Mouse (Mus musculus) cerebellum, postnatal 36 days (tissue): ENCODE data around the gene Dgki.

Experiments used
- DNase-seq, 2 experiments: peaks; one replicate each; pipeline ENCODE4 v3.0.0; 2021 to 2022; ENCODE audit warnings: mixed read lengths in 2 of 2

Gene Dgki

DNA sequence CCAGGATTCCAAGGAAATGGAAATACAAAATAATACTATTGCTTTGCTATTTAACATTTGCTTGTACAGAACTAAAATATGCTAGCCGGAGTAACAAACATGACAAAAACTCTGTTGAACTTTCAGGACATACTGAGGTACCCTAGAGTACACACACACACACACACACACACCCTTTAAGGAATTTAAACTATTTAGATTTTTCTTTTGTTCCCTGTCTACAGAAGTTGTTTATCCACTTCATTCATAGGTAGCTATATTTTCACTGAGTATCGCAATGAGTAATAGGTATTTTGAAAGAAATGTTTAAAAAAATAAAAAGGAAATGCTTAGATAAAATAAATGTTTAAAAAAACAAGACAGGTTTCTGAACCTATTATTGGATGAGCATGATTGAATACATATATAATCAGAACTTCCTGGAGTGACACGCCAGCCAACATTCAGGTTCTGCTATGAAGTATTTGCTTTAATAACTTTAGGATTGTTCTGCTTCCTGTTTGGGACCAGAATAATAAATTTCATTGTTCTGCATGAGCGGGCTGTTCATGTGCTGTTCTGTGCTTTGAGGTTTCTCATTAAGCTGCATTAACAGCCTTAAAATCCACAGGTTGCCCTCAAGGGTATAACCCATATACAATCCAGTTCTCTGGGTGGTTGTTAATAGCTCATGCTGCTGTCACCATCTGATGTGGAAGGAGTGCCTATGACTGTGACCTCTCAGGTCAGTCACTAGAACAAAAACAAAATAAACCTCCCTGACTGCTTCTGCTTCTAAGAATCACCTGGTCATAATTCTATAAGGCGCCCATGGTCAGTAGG lies 457.7 kb downstream of the Dgki start:
- DNase-seq = no peak

DNA sequence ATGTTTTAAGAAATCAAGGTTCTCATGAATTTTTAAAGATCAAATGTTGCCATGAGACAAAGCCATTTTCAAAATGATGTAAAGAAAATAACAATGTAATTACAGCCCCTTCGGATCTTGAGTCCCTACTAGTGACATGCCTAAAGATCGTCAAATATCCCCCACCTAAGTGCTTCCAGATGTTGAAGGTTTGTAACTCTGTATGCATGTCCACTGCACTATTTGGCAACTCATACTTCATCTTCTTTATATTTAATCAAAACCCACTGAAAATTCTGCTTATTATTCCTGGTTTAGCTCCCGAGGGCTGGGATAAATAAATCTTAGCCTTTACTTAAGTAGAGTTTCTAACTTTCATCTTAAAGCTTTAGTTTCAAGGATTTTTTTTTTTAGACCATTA lies 458.3 kb downstream of the Dgki start:
- DNase-seq = no peak

DNA sequence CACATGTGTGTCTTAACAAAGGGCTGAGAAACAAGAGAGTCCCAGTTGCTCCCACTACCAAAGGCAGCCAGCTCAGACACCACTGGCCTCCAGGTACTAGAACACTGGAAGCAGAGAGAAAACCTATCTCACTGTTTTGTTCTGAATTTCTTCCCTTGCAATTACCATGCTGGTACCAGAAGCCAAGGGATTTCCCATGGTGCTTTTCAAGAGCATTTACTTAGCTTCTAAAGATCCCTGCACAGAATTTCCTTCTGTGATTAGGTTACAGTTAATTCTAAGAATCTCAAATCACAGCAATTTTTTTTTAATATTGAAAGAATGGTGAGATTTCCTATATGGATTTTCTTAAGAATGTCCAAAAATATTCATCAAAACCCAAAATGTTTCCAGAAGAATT lies 458.8 kb downstream of the Dgki start:
- no peak for DNase-seq

DNA sequence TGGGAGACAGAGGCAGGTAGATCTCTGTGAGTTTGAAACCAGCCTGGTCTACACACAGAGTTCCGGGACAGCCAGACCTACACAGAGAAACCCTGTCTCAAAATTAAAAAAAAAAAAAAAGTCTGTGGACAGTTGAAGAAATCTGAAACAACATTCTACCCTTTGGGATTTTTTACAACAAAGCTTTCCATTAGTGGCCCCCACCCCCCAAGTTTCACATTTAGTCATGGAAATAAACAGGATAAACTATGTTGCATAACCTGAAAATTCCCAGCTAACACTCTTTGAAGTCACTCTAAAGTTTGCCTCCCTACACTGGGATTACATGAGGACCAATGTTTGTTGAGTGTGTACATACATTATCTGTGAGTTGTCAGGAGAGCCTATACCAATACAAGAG lies 461.2 kb downstream of the Dgki start:
- no peak for DNase-seq

DNA sequence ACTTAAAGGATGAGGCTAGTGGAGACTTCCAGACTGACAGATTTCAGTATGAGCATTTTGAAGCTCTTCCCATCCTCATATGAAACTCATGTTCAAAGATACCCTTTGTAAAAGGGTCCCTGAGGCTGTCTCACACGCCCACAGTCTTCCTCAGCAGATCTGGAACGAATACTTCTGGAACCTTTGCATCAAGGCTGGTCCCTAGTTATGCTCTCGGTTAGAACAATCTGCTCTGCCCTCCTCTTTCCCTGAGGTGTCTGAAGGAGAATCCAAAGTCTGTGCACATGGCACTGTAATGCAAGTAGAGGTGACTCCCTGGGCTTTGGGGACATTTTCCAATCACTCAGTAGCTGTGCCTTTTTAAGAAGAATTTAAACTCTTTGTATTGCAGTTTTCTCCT lies 464.6 kb downstream of the Dgki start:
- DNase-seq = no peak

DNA sequence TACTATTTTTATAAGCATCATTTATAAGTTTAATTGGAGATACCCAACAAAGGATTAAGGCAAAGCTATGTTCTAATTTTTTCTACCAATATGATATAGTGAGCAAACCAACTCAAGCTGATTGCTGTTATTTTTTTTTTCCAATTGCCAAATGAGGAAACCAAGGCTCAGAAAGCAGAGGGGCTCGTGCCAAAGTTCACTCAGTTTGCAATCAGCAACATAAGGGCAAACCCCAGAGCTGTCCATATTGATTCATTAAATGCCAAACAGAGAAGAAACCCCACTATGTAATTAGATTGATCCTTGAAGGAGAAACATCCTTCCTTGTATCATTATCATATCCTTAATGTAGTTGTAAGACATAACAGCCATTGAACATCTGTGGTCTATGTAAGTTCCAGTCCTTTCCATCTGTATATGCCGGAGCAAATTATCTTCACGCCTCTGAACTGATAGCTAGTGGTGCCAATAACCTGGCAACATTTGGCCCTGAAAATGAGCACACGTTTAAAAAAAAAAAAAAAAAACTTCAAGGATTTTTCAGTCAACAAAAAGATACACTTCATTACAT lies 465.2 kb downstream of the Dgki start:
- DNase-seq = no peak

DNA sequence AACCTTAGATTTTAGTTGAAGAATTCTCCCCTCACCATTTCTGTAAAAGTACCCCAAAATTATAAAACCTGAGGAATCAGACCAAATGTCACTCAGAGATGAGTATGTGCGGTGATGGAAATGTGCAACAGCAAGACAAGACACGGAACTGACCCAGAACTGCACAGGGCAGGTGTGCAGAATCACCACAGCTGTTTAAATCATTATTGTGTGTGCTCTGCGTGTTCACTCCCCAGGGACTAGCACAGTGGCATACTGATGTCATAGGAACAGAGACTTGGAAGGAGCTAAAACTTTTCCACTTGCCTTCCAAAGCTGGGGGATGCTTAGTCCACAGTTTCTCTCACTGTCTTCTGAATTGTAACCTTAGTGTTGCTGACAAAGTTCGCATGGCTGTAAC lies 467.3 kb downstream of the Dgki start:
- no peak for DNase-seq

DNA sequence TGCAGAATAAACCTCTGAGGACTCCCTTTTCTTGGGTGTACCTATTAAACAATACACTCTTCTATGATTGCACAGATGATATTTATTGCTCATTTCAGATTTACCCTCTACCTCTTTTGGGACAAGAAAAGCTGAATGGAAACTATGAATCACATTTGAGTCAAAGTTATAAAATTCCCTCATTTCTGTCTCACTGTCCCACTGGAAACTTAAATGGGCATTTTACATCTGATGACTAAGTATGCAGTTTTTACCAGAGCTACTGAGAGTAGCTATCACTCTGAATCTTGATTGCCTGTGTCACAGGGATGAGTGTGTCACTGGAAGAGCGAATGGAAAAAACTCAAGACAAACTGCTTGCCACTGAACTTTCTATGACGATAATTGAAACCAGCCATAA lies 467.8 kb downstream of the Dgki start:
- no peak for DNase-seq

DNA sequence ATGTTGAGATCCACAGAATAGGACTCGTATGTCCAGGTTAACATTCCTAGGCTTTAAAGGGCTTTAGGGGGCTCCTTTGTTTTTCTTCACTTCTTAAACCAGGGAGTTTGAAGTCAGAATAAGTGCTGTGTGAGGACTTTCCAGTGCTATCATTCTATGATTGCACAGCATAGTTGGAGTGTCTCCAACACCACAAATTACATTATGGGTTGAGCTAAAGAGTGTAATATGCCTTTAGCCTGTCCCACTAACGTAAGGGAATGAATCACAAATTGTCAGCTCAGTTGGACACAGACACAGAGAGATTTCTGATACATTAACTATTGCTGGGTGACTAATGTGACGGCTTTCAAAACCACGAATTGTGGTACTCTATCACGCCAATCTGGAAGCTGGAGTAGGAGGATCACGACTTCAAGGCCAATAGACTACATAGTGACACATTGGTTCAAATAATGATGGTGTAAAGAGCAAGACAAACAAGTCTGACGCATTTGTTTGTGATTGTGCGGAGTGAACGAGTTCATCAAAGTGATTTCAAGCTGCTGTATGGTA lies 469.5 kb downstream of the Dgki start:
- no peak for DNase-seq

DNA sequence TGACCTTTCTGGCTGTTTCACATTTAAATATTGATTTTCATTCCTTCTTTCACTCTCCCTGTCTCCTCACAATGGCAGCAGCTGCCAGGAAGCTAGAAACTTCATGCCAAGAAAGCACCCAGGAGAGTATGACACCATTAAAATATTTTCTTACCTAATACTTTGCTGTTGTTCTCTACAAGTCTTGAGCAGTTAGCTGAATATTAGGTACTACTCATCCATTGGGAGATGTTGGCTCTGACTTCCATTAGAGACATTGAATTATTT lies 480.3 kb downstream of the Dgki start:
- no peak for DNase-seq

DNA sequence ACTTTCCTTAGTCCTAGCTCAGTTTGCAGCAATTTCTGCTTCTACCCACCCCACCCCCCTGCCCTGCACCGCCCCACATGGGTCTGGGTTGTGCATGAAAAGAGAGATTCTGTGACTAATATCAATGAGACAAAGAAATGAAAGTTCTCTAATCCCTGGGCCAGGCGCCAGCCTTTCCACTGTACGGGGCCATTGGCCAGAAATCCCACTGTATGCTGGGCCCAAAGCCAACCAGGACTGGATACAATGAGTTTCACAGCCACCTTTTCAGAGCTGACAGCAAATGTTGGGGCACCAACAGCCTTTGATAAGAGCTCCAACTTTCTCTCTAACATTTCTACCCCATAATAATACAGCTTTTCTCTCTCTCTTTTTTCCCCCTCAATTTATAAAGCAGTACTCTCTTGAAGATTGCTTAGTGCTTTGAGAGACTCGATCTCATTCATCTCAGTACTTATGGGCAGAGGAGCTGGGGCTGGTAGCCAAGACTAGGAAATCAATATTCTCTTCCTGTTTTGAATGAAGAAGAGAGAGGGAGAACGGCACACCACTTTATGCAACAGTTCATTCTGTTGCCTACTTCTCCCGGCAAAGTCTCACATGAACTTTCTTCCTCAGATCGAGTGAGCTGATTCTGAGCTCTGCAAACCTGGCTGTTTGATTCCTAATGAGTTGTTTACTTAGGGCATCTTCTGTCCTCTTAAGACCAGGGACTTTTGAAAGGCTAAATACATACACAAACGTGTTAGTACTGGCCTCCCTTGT lies 480.8 kb downstream of the Dgki start:
- peak; percentile 71 to 85 for DNase-seq

DNA sequence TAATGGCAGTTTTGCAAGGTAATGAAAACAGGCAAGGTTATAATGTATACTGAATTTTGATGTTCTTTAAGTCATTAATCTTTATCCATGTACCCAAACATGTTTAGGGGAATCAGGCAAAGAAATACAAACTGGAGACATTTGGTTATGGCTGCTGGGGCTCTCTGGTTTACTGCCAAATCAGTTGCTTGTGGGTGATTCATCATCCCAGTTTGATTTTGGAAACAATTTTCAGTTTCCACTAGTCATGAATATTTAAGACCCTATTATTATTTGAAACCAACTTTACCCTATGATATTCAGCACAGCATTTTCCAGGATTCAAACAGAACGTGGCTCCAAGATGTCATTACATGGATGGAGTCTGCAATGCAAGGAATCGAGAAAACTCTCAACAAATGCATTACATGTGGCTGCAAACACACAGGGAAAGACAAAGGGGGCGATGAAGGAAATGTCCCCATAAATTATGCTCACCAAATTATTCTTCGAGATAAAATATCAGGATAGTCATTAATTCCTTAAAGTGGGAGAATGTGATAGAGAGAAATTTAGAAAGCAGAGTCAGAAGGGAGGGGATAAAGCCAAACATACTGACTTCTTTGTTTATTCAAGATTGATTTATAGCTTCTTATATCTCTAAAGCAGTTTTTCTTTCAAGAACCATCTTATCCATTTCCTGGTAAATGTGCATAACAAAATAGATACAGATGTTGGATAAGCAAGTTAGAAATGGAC lies 481.5 kb downstream of the Dgki start:
- no peak for DNase-seq

DNA sequence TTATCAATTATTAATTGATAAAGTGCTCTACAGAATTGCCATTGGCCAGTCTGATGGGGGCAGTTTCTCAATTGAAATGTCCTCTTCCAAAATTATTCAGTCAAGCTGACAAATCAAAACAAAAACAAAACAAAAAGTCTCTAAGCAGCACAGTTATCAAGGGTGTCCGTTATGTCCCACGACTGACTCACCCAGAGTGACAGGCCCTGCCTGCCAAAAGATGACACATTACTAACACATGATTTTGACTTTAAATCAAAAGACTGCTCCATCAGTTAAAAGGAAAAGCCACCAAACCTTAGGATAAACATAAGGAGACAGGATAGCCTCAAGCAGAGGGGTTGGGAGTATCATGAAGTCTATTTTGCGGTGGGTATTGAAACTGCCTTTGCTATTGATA lies 483.3 kb downstream of the Dgki start:
- DNase-seq = no peak

DNA sequence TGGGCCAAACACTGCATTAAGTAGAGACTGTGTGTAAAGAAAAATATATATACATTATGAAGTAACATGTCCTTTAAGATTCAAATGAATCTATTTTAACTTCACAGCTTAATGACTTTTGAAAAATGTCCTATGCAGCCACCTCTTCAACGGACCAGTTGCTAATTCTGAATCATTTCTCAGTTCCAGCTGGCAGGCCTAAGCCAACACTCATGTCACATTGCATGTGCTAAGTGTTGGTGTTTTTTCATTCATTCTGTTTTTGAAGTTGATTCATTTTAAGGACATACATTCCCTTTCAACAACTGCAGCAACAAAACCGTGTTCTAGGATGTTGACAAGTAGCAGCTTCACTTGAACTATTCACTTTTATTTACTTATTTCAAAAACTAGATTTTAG lies 484.0 kb downstream of the Dgki start:
- DNase-seq = no peak

DNA sequence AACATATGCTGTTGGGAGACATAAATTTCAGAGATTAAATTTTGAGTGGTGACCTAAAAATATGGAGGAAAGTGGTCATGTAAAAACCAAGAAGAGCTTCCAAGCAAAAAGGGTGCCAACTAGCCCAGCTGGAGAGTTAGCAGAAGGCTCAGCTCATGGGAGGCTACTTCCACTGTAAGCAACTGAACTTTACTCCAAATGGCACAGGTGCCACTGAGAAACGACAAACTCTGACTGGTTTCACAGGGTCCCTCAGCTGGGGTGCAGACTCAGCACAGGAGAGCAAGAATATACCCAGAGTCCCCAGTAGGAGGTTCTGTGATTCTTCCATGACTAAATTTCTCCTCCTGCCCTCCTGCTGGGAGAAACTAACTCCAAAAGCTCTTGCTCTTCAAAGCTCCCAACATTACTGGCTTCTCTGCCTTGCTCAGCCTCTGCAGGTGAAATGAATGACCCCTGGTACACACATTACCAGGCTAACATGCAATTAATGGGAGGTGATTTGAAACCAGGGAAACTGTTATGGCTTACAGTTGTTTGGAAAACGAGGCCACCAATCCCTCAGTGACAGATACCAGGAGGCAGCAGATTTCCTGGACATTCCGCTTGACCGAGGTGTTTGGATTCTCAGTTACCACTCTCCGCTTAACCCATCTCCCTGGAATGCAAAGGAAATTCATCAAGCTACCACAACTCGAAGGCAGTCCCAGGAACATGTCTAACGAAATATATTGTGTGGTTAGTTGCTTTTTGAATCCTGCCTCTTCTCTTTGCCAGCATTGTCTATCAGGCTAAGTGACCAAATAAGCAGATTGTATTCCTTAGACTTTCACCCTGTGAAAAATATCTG lies 487.1 kb downstream of the Dgki start:
- DNase-seq = no peak

DNA sequence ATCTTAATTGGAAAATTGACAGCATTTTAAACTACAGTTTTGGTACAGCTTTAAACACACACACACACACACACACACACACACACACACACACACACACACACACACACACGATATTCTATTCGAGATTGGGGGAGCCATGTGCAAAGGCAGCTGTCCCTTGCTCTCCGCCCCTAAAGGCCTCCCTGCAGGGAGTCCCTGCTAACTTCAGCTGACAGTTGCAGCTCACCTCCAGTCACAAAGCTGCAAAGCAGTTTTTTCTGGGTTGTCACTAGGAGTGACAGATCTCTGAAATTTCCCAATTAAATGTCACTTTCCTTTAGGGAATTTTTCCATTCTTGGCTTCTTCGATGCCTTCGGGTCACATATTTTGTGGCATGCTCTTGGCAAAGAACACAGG lies 489.5 kb downstream of the Dgki start:
- peak in 1 of 2 experiments; percentile 18 for DNase-seq

DNA sequence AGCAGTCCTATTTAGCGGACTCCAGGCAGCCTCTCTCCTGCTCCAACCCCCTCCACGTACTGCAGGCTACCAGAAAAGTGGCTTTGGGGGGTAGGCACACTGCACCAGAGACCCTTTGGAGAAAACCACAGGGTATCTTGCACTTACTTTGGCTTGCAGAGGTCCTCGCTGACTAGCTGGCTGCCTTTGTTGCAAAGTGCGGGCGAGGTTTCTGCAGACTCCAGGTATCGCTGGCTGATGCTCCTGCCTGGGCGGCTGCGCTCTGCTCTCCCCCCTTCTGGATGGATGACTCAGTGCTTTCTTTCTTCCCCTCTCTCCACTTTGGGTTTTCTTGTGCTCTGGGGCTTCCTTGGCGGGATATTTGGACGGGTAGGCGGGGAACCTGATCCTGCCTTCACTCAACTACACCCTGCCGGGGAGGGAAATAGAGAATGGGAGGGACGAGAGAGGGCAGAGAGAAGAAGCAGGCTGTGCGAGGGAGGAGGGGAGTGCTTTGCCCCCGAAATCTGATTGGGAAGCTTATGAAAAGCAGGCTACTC lies 490.2 kb downstream of the Dgki start, which contains the start of gene Ptn:
Ptn (minus strand) TSS at position 474 of the 539 bp plus-strand sequence.
- peak; percentile 38 to 45 for DNase-seq

DNA sequence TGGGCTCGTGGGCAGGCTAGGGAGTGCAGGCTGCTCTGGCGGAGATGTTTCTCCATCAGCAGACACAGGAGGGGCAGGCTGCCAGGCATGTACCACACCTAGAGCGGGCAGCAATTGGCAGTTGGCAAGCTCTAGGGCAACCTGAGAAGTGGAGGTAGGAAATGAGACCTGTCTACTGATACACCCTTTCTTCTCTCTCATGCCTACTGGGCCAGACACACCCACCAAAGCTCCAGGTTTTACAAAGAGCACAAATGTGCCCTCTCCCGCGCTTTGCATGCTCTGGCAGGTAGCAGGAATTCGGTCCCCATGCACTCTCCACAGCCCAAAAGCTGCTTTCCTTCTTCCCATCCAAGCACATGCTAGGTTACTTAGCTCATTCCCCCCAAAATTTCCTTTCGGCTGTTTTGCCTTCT lies 490.7 kb downstream of the Dgki start:
- peak; percentile 75 to 76 for DNase-seq

DNA sequence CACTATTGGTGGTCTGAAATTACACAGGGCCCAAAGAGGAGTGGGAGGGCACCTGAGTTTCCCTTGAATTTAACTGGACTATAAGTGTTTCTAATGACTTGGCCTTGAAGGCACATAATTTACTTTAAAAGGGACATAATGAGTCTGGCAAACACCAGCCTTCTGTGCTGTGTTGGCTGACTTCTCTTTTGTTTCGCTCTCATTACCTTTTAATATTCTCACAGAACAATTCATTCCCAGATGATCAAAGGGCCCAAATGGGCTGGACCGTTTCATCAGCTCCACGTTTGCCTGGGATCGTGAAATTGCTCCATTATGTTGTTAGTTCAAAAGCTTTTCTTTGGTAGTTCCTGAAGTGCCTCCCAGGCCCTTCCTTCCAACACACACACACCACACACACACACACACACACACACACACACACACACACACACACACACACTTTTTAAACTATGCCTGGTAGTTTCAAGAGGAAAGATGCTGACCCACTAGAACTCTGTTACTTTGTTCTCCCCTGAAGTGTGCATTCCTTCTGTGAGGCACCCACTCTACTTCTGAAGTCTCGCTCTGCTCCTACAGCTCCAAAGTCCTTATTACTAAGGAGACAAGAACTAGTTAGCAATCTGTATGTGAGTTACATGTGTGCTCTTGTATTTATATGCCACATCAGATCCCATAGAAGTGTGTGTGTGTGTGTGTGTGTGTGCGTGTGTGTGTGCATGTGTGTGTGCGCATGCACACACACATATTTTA lies 491.5 kb downstream of the Dgki start:
- DNase-seq = no peak

DNA sequence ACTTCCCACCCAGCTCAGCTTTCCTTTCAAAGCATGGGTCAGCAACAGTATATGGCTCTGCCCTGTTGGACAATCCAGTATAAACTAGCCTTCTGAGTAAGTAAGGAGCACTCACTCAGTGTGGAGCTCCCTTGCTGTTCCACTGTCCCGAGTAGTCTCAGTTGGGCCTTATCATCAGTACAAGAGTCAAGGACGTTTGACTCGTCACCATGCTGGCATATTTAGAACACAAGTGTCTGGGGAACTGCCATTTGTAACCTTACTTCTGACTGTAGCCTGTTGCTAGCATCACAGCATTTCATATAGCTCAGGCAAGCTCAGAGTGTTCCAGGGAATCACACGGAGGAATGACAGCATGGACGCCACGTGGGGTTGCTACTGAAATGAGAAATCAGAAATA lies 493.1 kb downstream of the Dgki start:
- no peak for DNase-seq

DNA sequence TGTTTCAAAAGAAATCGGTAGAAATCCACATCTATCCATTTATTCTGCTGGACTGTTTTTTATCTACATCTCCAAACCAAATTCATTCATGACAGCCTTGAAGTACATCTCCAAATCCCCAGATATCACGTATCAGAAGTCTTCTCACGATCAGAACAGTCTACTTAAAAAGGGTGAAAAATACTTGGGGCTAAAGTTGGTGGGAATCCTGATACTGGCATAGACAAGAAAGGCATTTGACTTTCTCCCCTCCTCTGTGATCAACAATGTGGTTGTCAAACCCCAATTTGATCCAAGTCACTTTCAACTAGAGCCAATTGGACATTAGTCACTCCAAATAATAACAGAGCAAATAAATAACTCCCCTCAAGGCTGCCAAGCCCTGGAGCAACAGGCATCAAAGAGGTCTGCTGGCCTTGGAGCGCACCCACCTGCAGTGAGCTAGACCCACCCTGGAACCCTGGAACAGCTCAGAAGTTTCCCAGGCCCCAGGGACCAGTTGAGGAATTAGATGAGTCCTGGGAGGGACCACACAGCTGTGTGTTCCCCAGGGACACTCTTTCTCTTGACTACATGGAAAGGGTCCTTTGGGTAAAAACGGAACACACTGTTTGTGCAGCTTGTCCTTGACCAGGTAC lies 499.6 kb downstream of the Dgki start:
- no peak for DNase-seq
